Mouse (Mus musculus) lung, embryonic 14.5 days (tissue): ENCODE data around the gene Ror1. TPM values are rescaled to one million over a fixed set of nuclear protein-coding genes. Genes with fewer than 3 reads are reported as not detected.

Experiments
- ATAC-seq: fragments of 200-750 bp; cut with Nextera tagmentation; 2 replicates; pipeline ENCODE4 v1.8.0; 2017; ENCODE audit warnings: mild to moderate bottlenecking, moderate TSS enrichment, moderate library complexity; ENCODE audit not compliant: insufficient read depth
- DNase-seq: peaks from one replicate; pipeline ENCODE4 v3.0.0-alpha.2; 2015
- H3K27ac ChIP-seq: fragments of 300-500 bp; sonication (generic); 2 replicates; pipeline ENCODE4 v1.5.1; 2014; ENCODE audit warnings: low read depth, mild to moderate bottlenecking, moderate library complexity
- H3K27me3 ChIP-seq: fragments of 300-500 bp; sonication (generic); 2 replicates; pipeline ENCODE4 v1.6.1; 2014; ENCODE audit warnings: low read length, control low read depth; ENCODE audit not compliant: insufficient read depth
- H3K36me3 ChIP-seq: fragments of 300-500 bp; sonication (generic); 2 replicates; pipeline ENCODE4 v1.6.1; 2014; ENCODE audit warnings: control low read depth; ENCODE audit not compliant: insufficient read depth
- H3K4me1 ChIP-seq: fragments of 300-500 bp; sonication (generic); 2 replicates; pipeline ENCODE4 v1.6.1; 2014; ENCODE audit warnings: antibody characterized with exemption, control low read depth; ENCODE audit not compliant: insufficient read depth
- H3K4me2 ChIP-seq: fragments of 300-500 bp; sonication (generic); 2 replicates; pipeline ENCODE4 v1.6.1; 2014; ENCODE audit warnings: mild to moderate bottlenecking
- H3K4me3 ChIP-seq: fragments of 300-500 bp; sonication (generic); 2 replicates; pipeline ENCODE4 v1.5.1; 2014; ENCODE audit warnings: low read depth, low read length
- H3K9ac ChIP-seq: fragments of 300-500 bp; sonication (generic); 2 replicates; pipeline ENCODE4 v1.6.1; 2014
- H3K9me3 ChIP-seq: fragments of 300-500 bp; sonication (generic); 2 replicates; pipeline ENCODE4 v1.6.1; 2016; ENCODE audit warnings: low read depth, low read length, control low read depth
- CTCF ChIP-seq: IDR thresholded peaks from 2 replicates; pipeline ENCODE4 v1.5.1; 2016; ENCODE audit warnings: antibody characterized with exemption, low read depth
- WGBS: fragments of 180-500 bp; shearing (Covaris S2); extraction: QIAGEN DNeasy Blood & Tissue Kit; methylation state at CpG from one replicate; pipeline ENCODE4 v1.1.7; 2014; 5-methylcytosine and 5-hydroxymethylcytosine counted together
- polyA plus RNA-seq: library from polyadenylated mRNA; unstranded; fragments of >200 nt; fragmentation: Nextera tagmentation; extraction: Ambion mirVana; gene quantifications from 2 replicates; pipeline ENCODE4 v1.2.1, GENCODE M21; 2014

Gene Ror1
- polyA plus RNA-seq, 1 experiment from 2014 or later, result 23.8 TPM

GRCm38 (mm10) chr4:100191483-100191882, 95.9 kb downstream of the Ror1 start:
- Histone ChIP-seq H3K27ac (no peak overlapping the region), H3K9me3 (no peaks in the 10 kb centered on the region), H3K4me2 (no peak overlapping the region), H3K36me3 (no peaks in the 10 kb centered on the region), H3K4me3 (no peak overlapping the region), H3K27me3 (no peaks in the 10 kb centered on the region), H3K9ac (no peak overlapping the region), H3K4me1 (peaks cover 12% of the 10 kb centered on the region; the same call in 1 of the 2 replicates)
- 41% methylated on average over 6 of the region's 6 CpGs for WGBS
- TF ChIP-seq CTCF, result no peak
- no peak for ATAC-seq
- no peak for DNase-seq

- TF ChIP-seq CTCF, result no peak
- Histone ChIP-seq H3K4me2 (no peak overlapping the region), H3K27me3 (no peaks in the 10 kb centered on the region), H3K9me3 (no peaks in the 10 kb centered on the region), H3K4me3 (no peak overlapping the region), H3K4me1 (peaks cover 6% of the 10 kb centered on the region; the same call in 1 of the 2 replicates), H3K9ac (no peak overlapping the region), H3K27ac (no peak overlapping the region), H3K36me3 (no peaks in the 10 kb centered on the region)
- WGBS, result 62% methylated on average over 3 of the region's 3 CpGs
- peak; percentile 37 for DNase-seq
- no peak for ATAC-seq
Observed at GRCm38 (mm10) chr4:100194136-100194535, 98.5 kb downstream of the Ror1 start.

- 65% methylated on average over 5 of the region's 5 CpGs for WGBS
- Histone ChIP-seq H3K9ac (no peak overlapping the region), H3K9me3 (no peaks in the 10 kb centered on the region), H3K36me3 (no peaks in the 10 kb centered on the region), H3K27me3 (no peaks in the 10 kb centered on the region), H3K4me2 (no peak overlapping the region), H3K4me3 (no peak overlapping the region), H3K27ac (no peak overlapping the region), H3K4me1 (peaks cover 6% of the 10 kb centered on the region; the same call in 1 of the 2 replicates)
- ATAC-seq (no peak), DNase-seq (no peak)
- TF ChIP-seq CTCF, result no peak
Observed at GRCm38 (mm10) chr4:100196255-100196793, 100.7 kb downstream of the Ror1 start.

- Histone ChIP-seq H3K9ac (no peak overlapping the region), H3K36me3 (no peaks in the 10 kb centered on the region; the same call in 1 of the 2 replicates), H3K27ac (no peak overlapping the region), H3K9me3 (no peaks in the 10 kb centered on the region), H3K4me2 (no peak overlapping the region), H3K27me3 (no peaks in the 10 kb centered on the region), H3K4me1 (peaks cover 6% of the 10 kb centered on the region; the same call in 1 of the 2 replicates), H3K4me3 (no peak overlapping the region)
- ATAC-seq (0 out of 2 replicates have a peak, but pooled peaks have one; percentile 44), DNase-seq (peak; percentile 51)
- 40% methylated on average over 2 of the region's 2 CpGs for WGBS
- no peak; the same call in 1 of the 2 replicates for TF ChIP-seq CTCF
Observed at GRCm38 (mm10) chr4:100198275-100198674, 102.7 kb downstream of the Ror1 start.

GRCm38 (mm10) chr4:100201322-100201721, 105.7 kb downstream of the Ror1 start:
- DNase-seq, result no peak
- no peaks in the 10 kb centered on the region; the same call in 1 of the 2 replicates for H3K36me3 ChIP-seq
- H3K4me2 ChIP-seq, result no peak overlapping the region
- no peak for TF ChIP-seq CTCF
- no peak for ATAC-seq
- no peak overlapping the region for H3K4me3 ChIP-seq
- no peaks in the 10 kb centered on the region for H3K9me3 ChIP-seq
- no peaks in the 10 kb centered on the region for H3K27me3 ChIP-seq
- peaks cover 6% of the 10 kb centered on the region; the same call in 1 of the 2 replicates for H3K4me1 ChIP-seq
- 50% methylated on average over 2 of the region's 2 CpGs for WGBS
- H3K9ac ChIP-seq, result no peak overlapping the region
- H3K27ac ChIP-seq, result no peak overlapping the region

GRCm38 (mm10) chr4:100203066-100203465, 107.5 kb downstream of the Ror1 start:
- Histone ChIP-seq H3K4me1 (peaks cover 4% of the 10 kb centered on the region; the same call in 1 of the 2 replicates), H3K27me3 (no peaks in the 10 kb centered on the region), H3K36me3 (no peaks in the 10 kb centered on the region; the same call in 1 of the 2 replicates), H3K9ac (no peak overlapping the region), H3K4me3 (no peak overlapping the region), H3K27ac (no peak overlapping the region), H3K9me3 (no peaks in the 10 kb centered on the region), H3K4me2 (no peak overlapping the region)
- ATAC-seq, result no peak
- no peak for TF ChIP-seq CTCF
- DNase-seq, result no peak
- 39% methylated on average over 5 of the region's 5 CpGs for WGBS

- 48% methylated on average over 5 of the region's 5 CpGs for WGBS
- ATAC-seq (no peak), DNase-seq (no peak)
- H3K27ac ChIP-seq, result no peak overlapping the region
- H3K36me3 ChIP-seq, result no peaks in the 10 kb centered on the region; the same call in 1 of the 2 replicates
- H3K9me3 ChIP-seq, result no peaks in the 10 kb centered on the region
- H3K4me2 ChIP-seq, result no peak overlapping the region
- H3K4me1 ChIP-seq, result no peaks in the 10 kb centered on the region
- no peak overlapping the region for H3K9ac ChIP-seq
- no peak overlapping the region for H3K4me3 ChIP-seq
- no peak for TF ChIP-seq CTCF
- no peaks in the 10 kb centered on the region for H3K27me3 ChIP-seq
Observed at GRCm38 (mm10) chr4:100203688-100204087, 108.1 kb downstream of the Ror1 start.

- Histone ChIP-seq H3K4me1 (no peaks in the 10 kb centered on the region), H3K9ac (no peak overlapping the region), H3K27ac (no peak overlapping the region), H3K4me2 (no peak overlapping the region), H3K27me3 (no peaks in the 10 kb centered on the region), H3K36me3 (no peaks in the 10 kb centered on the region; the same call in 1 of the 2 replicates), H3K9me3 (no peaks in the 10 kb centered on the region), H3K4me3 (no peak overlapping the region)
- WGBS, result 48% methylated on average over 12 of the region's 12 CpGs
- no peak for ATAC-seq
- DNase-seq, result no peak
- TF ChIP-seq CTCF, result no peak
Observed at GRCm38 (mm10) chr4:100204381-100204780, 108.8 kb downstream of the Ror1 start.
